Mouse (Mus musculus): Measurements from ENCODE around the gene Txndc8. TPM values are rescaled to one million over a fixed set of nuclear protein-coding genes. Genes with fewer than 3 reads are reported as not detected.

Gene Txndc8
- not detected in 2 replicates for polyA plus RNA-seq (2012; rRNA removed)

DNA sequence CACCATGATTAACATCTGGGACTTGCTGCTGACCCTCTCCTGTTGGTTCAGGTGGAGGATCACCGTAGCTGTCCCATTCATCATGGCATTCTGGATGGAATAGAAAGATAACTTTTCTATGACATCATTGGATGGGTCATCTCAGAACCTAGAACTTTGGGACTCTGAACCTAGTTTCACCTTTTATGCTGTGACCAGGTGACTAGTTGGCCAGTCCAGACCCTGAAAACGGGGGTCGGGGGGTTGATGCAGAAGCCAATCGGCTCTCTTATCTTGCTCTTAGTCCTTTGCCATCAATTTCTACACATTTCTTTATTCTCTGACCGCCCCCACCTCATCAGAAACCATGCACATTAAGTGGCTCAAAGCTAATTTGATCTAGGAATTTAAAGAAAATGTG is at the start of gene Txndc8:
Gene Txndc8, minus strand, starts transcription at position 101 of the 400 bp plus-strand sequence.
- TF ChIP-seq CTCF (IDR thresholded peaks at IDR 0.05; ENCODE audit: borderline replicate concordance, extremely low read depth, insufficient read depth, insufficient read length) (no peak), POLR2A (IDR thresholded peaks at IDR 0.05; ENCODE audit: borderline replicate concordance, extremely low read depth, insufficient read depth, insufficient read length, poor library complexity, severe bottlenecking) (no peak)
- DNase-seq (ENCODE audit: low read depth) = no peak

GRCm38 (mm10) chr4:58055653-58056052 is 46.7 kb upstream of the Txndc8 start:
- DNase-seq (ENCODE audit: low read depth) = no peak
- no peak for TF ChIP-seq POLR2A (IDR thresholded peaks at IDR 0.05; ENCODE audit: borderline replicate concordance, extremely low read depth, insufficient read depth, insufficient read length, poor library complexity, severe bottlenecking)
- no peak for TF ChIP-seq CTCF (IDR thresholded peaks at IDR 0.05; ENCODE audit: borderline replicate concordance, extremely low read depth, insufficient read depth, insufficient read length)

GRCm38 (mm10) chr4:58054441-58054840 is 45.5 kb upstream of the Txndc8 start:
- DNase-seq (ENCODE audit: low read depth) = no peak
- TF ChIP-seq CTCF (IDR thresholded peaks at IDR 0.05; ENCODE audit: borderline replicate concordance, extremely low read depth, insufficient read depth, insufficient read length) (no peak), POLR2A (IDR thresholded peaks at IDR 0.05; ENCODE audit: borderline replicate concordance, extremely low read depth, insufficient read depth, insufficient read length, poor library complexity, severe bottlenecking) (no peak)

- DNase-seq (ENCODE audit: low read depth) = peak; percentile 51
- TF ChIP-seq CTCF (IDR thresholded peaks at IDR 0.05; ENCODE audit: borderline replicate concordance, extremely low read depth, insufficient read depth, insufficient read length) (no peak), POLR2A (IDR thresholded peaks at IDR 0.05; ENCODE audit: borderline replicate concordance, extremely low read depth, insufficient read depth, insufficient read length, poor library complexity, severe bottlenecking) (no peak)
Observed at GRCm38 (mm10) chr4:58050746-58051145, 41.8 kb upstream of the Txndc8 start.

DNA sequence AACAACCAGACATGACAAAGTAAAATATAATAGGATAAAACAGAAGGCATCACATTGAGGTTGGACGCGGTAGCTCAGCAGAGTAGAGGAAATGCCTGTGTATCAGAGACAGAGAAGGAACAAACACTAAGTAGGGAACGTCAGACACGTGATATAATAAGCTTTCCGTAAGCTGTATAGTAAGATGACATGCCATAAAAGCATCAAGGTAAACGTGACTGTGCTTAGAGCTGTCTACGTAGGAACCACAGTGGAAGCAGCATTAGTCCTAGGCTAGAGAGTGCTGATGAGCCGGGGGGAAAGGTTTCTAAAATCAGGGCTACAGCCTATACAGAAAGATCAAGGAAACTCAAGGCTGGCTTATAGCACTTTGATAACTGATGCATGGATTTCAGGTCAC is 41.4 kb upstream of the Txndc8 start:
- no peak for TF ChIP-seq CTCF (IDR thresholded peaks at IDR 0.05; ENCODE audit: borderline replicate concordance, extremely low read depth, insufficient read depth, insufficient read length)
- TF ChIP-seq POLR2A (IDR thresholded peaks at IDR 0.05; ENCODE audit: borderline replicate concordance, extremely low read depth, insufficient read depth, insufficient read length, poor library complexity, severe bottlenecking) = no peak
- DNase-seq (ENCODE audit: low read depth) = no peak

- no peak for DNase-seq (ENCODE audit: low read depth)
- TF ChIP-seq POLR2A (IDR thresholded peaks at IDR 0.05; ENCODE audit: borderline replicate concordance, extremely low read depth, insufficient read depth, insufficient read length, poor library complexity, severe bottlenecking) (no peak), CTCF (IDR thresholded peaks at IDR 0.05; ENCODE audit: borderline replicate concordance, extremely low read depth, insufficient read depth, insufficient read length) (no peak)
Observed at GRCm38 (mm10) chr4:58044833-58045232, 35.9 kb upstream of the Txndc8 start.

- TF ChIP-seq CTCF (IDR thresholded peaks at IDR 0.05; ENCODE audit: borderline replicate concordance, extremely low read depth, insufficient read depth, insufficient read length) (no peak), POLR2A (IDR thresholded peaks at IDR 0.05; ENCODE audit: borderline replicate concordance, extremely low read depth, insufficient read depth, insufficient read length, poor library complexity, severe bottlenecking) (no peak)
- DNase-seq (ENCODE audit: low read depth) = no peak
Observed at GRCm38 (mm10) chr4:58044356-58044755, 35.4 kb upstream of the Txndc8 start.

DNA sequence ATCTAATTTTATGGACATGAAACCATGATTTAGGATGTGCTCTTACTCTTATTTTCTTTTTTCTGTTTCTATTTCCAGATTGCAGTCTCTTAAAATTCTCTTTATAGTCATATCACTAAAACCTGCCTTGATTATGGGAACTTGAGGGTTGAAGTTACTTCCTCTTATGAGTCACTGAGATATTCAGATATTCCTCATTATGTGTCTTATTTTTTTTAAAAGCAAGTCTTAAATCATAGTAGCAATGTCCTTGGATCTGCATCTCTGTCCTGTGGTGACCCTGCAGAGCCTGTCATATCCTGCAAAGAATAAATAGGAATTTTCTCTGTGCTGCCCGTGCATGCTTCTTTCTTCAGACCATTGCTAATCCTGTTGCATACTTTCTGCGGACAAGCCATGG is 31.2 kb upstream of the Txndc8 start:
- no peak for DNase-seq (ENCODE audit: low read depth)
- TF ChIP-seq POLR2A (IDR thresholded peaks at IDR 0.05; ENCODE audit: borderline replicate concordance, extremely low read depth, insufficient read depth, insufficient read length, poor library complexity, severe bottlenecking) (no peak), CTCF (IDR thresholded peaks at IDR 0.05; ENCODE audit: borderline replicate concordance, extremely low read depth, insufficient read depth, insufficient read length) (no peak)

GRCm38 (mm10) chr4:58037096-58037705 is 28.3 kb upstream of the Txndc8 start:
- no peak for TF ChIP-seq CTCF (IDR thresholded peaks at IDR 0.05; ENCODE audit: borderline replicate concordance, extremely low read depth, insufficient read depth, insufficient read length)
- TF ChIP-seq POLR2A (IDR thresholded peaks at IDR 0.05; ENCODE audit: borderline replicate concordance, extremely low read depth, insufficient read depth, insufficient read length, poor library complexity, severe bottlenecking) = no peak
- DNase-seq (ENCODE audit: low read depth) = no peak

DNA sequence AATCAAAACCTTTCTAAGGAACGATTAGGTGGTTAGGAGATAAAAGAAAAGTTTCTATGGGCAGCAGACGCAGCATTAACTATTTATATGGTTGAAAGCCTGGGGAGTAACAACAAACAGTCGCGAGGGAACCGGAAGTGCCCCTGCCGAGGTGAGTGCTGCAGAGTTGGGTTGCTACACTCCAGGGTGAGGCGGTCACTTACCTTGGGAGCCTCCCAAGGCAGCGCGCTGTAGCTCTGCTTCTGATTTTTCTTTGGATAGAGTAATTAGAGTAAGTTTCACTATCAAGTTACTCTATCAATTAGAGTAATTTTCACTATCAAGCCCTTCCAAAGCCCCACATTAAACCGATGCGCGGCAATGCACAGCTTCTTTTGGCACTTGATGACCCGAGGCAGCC is 25.7 kb upstream of the Txndc8 start:
- TF ChIP-seq POLR2A (IDR thresholded peaks at IDR 0.05; ENCODE audit: borderline replicate concordance, extremely low read depth, insufficient read depth, insufficient read length, poor library complexity, severe bottlenecking) = no peak
- no peak for TF ChIP-seq CTCF (IDR thresholded peaks at IDR 0.05; ENCODE audit: borderline replicate concordance, extremely low read depth, insufficient read depth, insufficient read length)
- no peak for DNase-seq (ENCODE audit: low read depth)

- DNase-seq (ENCODE audit: low read depth) = no peak
- TF ChIP-seq CTCF (IDR thresholded peaks at IDR 0.05; ENCODE audit: borderline replicate concordance, extremely low read depth, insufficient read depth, insufficient read length) = no peak
- no peak for TF ChIP-seq POLR2A (IDR thresholded peaks at IDR 0.05; ENCODE audit: borderline replicate concordance, extremely low read depth, insufficient read depth, insufficient read length, poor library complexity, severe bottlenecking)
Observed at GRCm38 (mm10) chr4:58032714-58033113, 23.8 kb upstream of the Txndc8 start.

- TF ChIP-seq CTCF (IDR thresholded peaks at IDR 0.05; ENCODE audit: borderline replicate concordance, extremely low read depth, insufficient read depth, insufficient read length) (no peak), POLR2A (IDR thresholded peaks at IDR 0.05; ENCODE audit: borderline replicate concordance, extremely low read depth, insufficient read depth, insufficient read length, poor library complexity, severe bottlenecking) (no peak)
- no peak for DNase-seq (ENCODE audit: low read depth)
Observed at GRCm38 (mm10) chr4:58003501-58003900, 5.4 kb downstream of the Txndc8 start.
